Mouse (Mus musculus): ENCODE data around the gene Gatad2a. TPM values are rescaled to one million over a fixed set of nuclear protein-coding genes. Genes with fewer than 3 reads are reported as not detected.

Gene Gatad2a
- polyA plus RNA-seq, 1 experiment: 63.8 TPM

- peaks cover 16% of the 10 kb centered on the region for H3K4me1 ChIP-seq (ENCODE audit: control insufficient read depth, insufficient read depth, low read length)
- no peak overlapping the region for H3K4me3 ChIP-seq (ENCODE audit: insufficient read depth, low read length)
- TF ChIP-seq CTCF (IDR thresholded peaks at IDR 0.05; ENCODE audit: borderline replicate concordance, insufficient read depth, low read length) (no peak), POLR2A (IDR thresholded peaks at IDR 0.05; ENCODE audit: low read depth, low read length) (no peak)
- H3K27ac ChIP-seq (ENCODE audit: insufficient read depth, low read length): peak overlapping the region; percentile 53
Observed at GRCm38 (mm10) chr8:69919876-69920662, 76.1 kb downstream of the Gatad2a start.

- no peak overlapping the region for H3K4me3 ChIP-seq (ENCODE audit: insufficient read depth, low read length)
- peak overlapping the region; percentile 1; the same call in 1 of the 2 replicates for H3K27ac ChIP-seq (ENCODE audit: insufficient read depth, low read length)
Observed at GRCm38 (mm10) chr8:69919010-69919409, 77.2 kb downstream of the Gatad2a start.

GRCm38 (mm10) chr8:69918506-69918905, 77.7 kb downstream of the Gatad2a start:
- H3K4me1 ChIP-seq (ENCODE audit: control insufficient read depth, insufficient read depth, low read length): peaks cover 13% of the 10 kb centered on the region
- TF ChIP-seq POLR2A (IDR thresholded peaks at IDR 0.05; ENCODE audit: low read depth, low read length) (no peak), CTCF (IDR thresholded peaks at IDR 0.05; ENCODE audit: borderline replicate concordance, insufficient read depth, low read length) (no peak)
- no peak overlapping the region for H3K27ac ChIP-seq (ENCODE audit: insufficient read depth, low read length)
- no peak overlapping the region for H3K4me3 ChIP-seq (ENCODE audit: insufficient read depth, low read length)

More at GRCm38 (mm10) chr8:69919010-69919409, 77.2 kb downstream of the Gatad2a start:
- TF ChIP-seq CTCF (IDR thresholded peaks at IDR 0.05; ENCODE audit: borderline replicate concordance, insufficient read depth, low read length) (no peak), POLR2A (IDR thresholded peaks at IDR 0.05; ENCODE audit: low read depth, low read length) (no peak)
- H3K4me1 ChIP-seq (ENCODE audit: control insufficient read depth, insufficient read depth, low read length): peaks cover 16% of the 10 kb centered on the region

- H3K4me1 ChIP-seq (ENCODE audit: control insufficient read depth, insufficient read depth, low read length): peaks cover 8% of the 10 kb centered on the region
- H3K4me3 ChIP-seq (ENCODE audit: insufficient read depth, low read length): no peak overlapping the region
- no peak for TF ChIP-seq CTCF (IDR thresholded peaks at IDR 0.05; ENCODE audit: borderline replicate concordance, insufficient read depth, low read length)
- no peak for TF ChIP-seq POLR2A (IDR thresholded peaks at IDR 0.05; ENCODE audit: low read depth, low read length)
- no peak overlapping the region for H3K27ac ChIP-seq (ENCODE audit: insufficient read depth, low read length)
Observed at GRCm38 (mm10) chr8:69915748-69916147, 80.4 kb downstream of the Gatad2a start.

GRCm38 (mm10) chr8:69914526-69914925, 81.7 kb downstream of the Gatad2a start:
- H3K4me1 ChIP-seq (ENCODE audit: control insufficient read depth, insufficient read depth, low read length): no peaks in the 10 kb centered on the region
- TF ChIP-seq POLR2A (IDR thresholded peaks at IDR 0.05; ENCODE audit: low read depth, low read length): no peak
- TF ChIP-seq CTCF (IDR thresholded peaks at IDR 0.05; ENCODE audit: borderline replicate concordance, insufficient read depth, low read length): no peak
- no peak overlapping the region for H3K27ac ChIP-seq (ENCODE audit: insufficient read depth, low read length)
- no peak overlapping the region for H3K4me3 ChIP-seq (ENCODE audit: insufficient read depth, low read length)

GRCm38 (mm10) chr8:69912478-69913074, 83.6 kb downstream of the Gatad2a start:
- H3K27ac ChIP-seq (ENCODE audit: insufficient read depth, low read length): no peak overlapping the region
- H3K4me3 ChIP-seq (ENCODE audit: insufficient read depth, low read length): no peak overlapping the region
- peaks cover 4% of the 10 kb centered on the region; the same call in 1 of the 2 replicates for H3K4me1 ChIP-seq (ENCODE audit: control insufficient read depth, insufficient read depth, low read length)
- TF ChIP-seq CTCF (IDR thresholded peaks at IDR 0.05; ENCODE audit: borderline replicate concordance, insufficient read depth, low read length): no peak
- TF ChIP-seq POLR2A (IDR thresholded peaks at IDR 0.05; ENCODE audit: low read depth, low read length): no peak

GRCm38 (mm10) chr8:69911917-69912316, 84.3 kb downstream of the Gatad2a start:
- no peak overlapping the region for H3K27ac ChIP-seq (ENCODE audit: insufficient read depth, low read length)
- no peak overlapping the region for H3K4me3 ChIP-seq (ENCODE audit: insufficient read depth, low read length)
- TF ChIP-seq CTCF (IDR thresholded peaks at IDR 0.05; ENCODE audit: borderline replicate concordance, insufficient read depth, low read length): no peak
- TF ChIP-seq POLR2A (IDR thresholded peaks at IDR 0.05; ENCODE audit: low read depth, low read length): no peak
- H3K4me1 ChIP-seq (ENCODE audit: control insufficient read depth, insufficient read depth, low read length): peaks cover 10% of the 10 kb centered on the region; the same call in 1 of the 2 replicates

- Histone ChIP-seq H3K4me1 (ENCODE audit: control insufficient read depth, insufficient read depth, low read length) (peaks cover 19% of the 10 kb centered on the region), H3K4me3 (ENCODE audit: insufficient read depth, low read length) (no peak overlapping the region), H3K27ac (ENCODE audit: insufficient read depth, low read length) (peak overlapping the region; percentile 48)
- TF ChIP-seq CTCF (IDR thresholded peaks at IDR 0.05; ENCODE audit: borderline replicate concordance, insufficient read depth, low read length) (no peak), POLR2A (IDR thresholded peaks at IDR 0.05; ENCODE audit: low read depth, low read length) (no peak)
Observed at GRCm38 (mm10) chr8:69907106-69907505, 89.1 kb downstream of the Gatad2a start.

- no peak overlapping the region for H3K4me3 ChIP-seq (ENCODE audit: insufficient read depth, low read length)
- TF ChIP-seq POLR2A (IDR thresholded peaks at IDR 0.05; ENCODE audit: low read depth, low read length) (no peak), CTCF (IDR thresholded peaks at IDR 0.05; ENCODE audit: borderline replicate concordance, insufficient read depth, low read length) (no peak)
- H3K4me1 ChIP-seq (ENCODE audit: control insufficient read depth, insufficient read depth, low read length): peaks cover 19% of the 10 kb centered on the region
- peak overlapping the region; percentile 39; the same call in 1 of the 2 replicates for H3K27ac ChIP-seq (ENCODE audit: insufficient read depth, low read length)
Observed at GRCm38 (mm10) chr8:69906260-69906659, 89.9 kb downstream of the Gatad2a start.

- Histone ChIP-seq H3K4me3 (ENCODE audit: insufficient read depth, low read length) (no peak overlapping the region), H3K4me1 (ENCODE audit: control insufficient read depth, insufficient read depth, low read length) (peaks cover 21% of the 10 kb centered on the region), H3K27ac (ENCODE audit: insufficient read depth, low read length) (no peak overlapping the region)
- TF ChIP-seq POLR2A (IDR thresholded peaks at IDR 0.05; ENCODE audit: low read depth, low read length) (no peak), CTCF (IDR thresholded peaks at IDR 0.05; ENCODE audit: borderline replicate concordance, insufficient read depth, low read length) (no peak)
Observed at GRCm38 (mm10) chr8:69904096-69904495, 92.1 kb downstream of the Gatad2a start.
